Mouse (Mus musculus): ENCODE measurements around the gene Pdzd8. TPM values are rescaled to one million over a fixed set of nuclear protein-coding genes. Genes with fewer than 3 reads are reported as not detected.

Pdzd8 gene
- polyA plus RNA-seq, 1 experiment: 14.9 TPM

DNA sequence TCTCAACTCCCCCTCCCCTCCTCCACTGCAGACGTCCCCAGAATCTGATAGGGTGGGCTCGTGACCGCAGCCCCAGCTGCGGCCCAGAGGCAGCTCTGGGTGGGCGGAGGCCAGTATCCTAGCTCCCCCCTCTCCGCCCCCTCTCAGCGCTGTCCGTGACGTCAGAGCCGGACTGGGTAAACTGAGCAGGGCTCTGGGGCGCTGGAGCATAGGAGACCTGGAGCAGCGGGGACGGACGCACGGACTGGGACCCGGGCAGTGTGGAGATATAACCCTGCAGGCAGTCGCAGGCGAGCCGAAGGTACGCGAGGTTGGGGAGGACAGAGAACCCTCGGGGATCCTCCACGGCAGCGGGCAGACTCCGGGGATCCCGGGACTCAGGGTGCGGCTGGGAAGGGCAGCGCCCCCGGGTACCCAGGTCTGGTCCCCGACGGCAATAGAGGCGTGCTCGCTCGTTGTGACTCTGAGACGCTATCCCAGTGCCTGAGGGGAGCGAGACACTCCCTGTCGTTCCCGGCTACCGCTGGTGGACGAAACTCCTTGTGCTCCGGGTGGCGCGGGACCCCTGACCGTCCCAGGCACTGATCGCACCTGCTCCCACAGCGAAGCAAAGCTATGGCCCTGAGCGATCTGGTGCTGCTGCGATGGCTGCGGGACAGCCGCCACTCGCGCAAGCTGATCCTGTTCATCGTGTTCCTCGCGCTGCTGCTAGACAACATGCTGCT lies 84.7 kb downstream of the Pdzd8 start, which contains the start of gene Slc18a2:
Gene Slc18a2, plus strand, starts transcription at position 179 of the 725 bp plus-strand sequence.
- 2% methylated on average over 55 of the region's 55 CpGs for WGBS

DNA sequence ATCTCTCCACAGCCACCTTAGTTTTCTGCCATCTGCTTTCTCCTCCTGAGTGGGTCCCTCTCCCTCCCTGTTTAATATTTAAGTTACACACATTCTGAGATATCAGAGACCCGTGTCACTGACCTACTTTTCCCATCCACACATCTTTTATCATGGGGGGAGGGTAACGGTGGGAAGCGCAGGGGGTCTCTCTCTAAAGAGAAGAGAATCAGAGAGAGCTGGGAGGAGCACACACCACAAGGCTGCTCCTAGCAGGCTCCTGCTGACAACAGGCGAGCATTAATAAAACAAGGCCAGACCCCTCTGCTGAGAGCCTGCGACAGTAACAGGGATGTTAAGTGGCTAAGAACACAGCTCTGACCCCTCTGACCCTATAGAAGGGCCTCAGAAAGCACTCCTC lies 85.9 kb downstream of the Pdzd8 start:
- Histone ChIP-seq H3K4me1 (replicated peaks; ENCODE audit: control insufficient read depth, insufficient read depth, low read length) (peaks cover 15% of the 10 kb centered on the region), H3K36me3 (ENCODE audit: control insufficient read depth, insufficient read depth, low read length) (no peaks in the 10 kb centered on the region), H3K27ac (ENCODE audit: control insufficient read depth, insufficient read depth, low read length) (no peak overlapping the region), H3K4me3 (ENCODE audit: control insufficient read depth, insufficient read depth, low read length) (no peak overlapping the region), H3K27me3 (ENCODE audit: control insufficient read depth, insufficient read depth, low read length) (no peaks in the 10 kb centered on the region; the same call in 1 of the 2 replicates)
- WGBS: 93% methylated on average over 5 of the region's 5 CpGs
- TF ChIP-seq POLR2A (IDR thresholded peaks at IDR 0.05; ENCODE audit: control insufficient read depth, extremely low read depth, insufficient read depth, low read length, poor library complexity) (no peak), CTCF (IDR thresholded peaks at IDR 0.05; ENCODE audit: borderline replicate concordance, control insufficient read depth, extremely low read depth, insufficient read depth, low read length, poor library complexity) (no peak)
- DNase-seq: no peak

More for the DNA sequence above, 84.7 kb downstream of the Pdzd8 start, which contains the start of gene Slc18a2:
- TF ChIP-seq CTCF (IDR thresholded peaks at IDR 0.05; ENCODE audit: borderline replicate concordance, control insufficient read depth, extremely low read depth, insufficient read depth, low read length, poor library complexity) (no peak), POLR2A (IDR thresholded peaks at IDR 0.05; ENCODE audit: control insufficient read depth, extremely low read depth, insufficient read depth, low read length, poor library complexity) (no peak)
- H3K4me1 ChIP-seq (replicated peaks; ENCODE audit: control insufficient read depth, insufficient read depth, low read length): peaks cover 15% of the 10 kb centered on the region
- H3K36me3 ChIP-seq (ENCODE audit: control insufficient read depth, insufficient read depth, low read length): no peaks in the 10 kb centered on the region
- peak; percentile 60 for DNase-seq
- peak within 1 kb of the TSS; percentile 29 for H3K4me3 ChIP-seq (ENCODE audit: control insufficient read depth, insufficient read depth, low read length)
- H3K27me3 ChIP-seq (ENCODE audit: control insufficient read depth, insufficient read depth, low read length): no peaks in the 10 kb centered on the region; the same call in 1 of the 2 replicates
- no peak within 1 kb of the TSS for H3K27ac ChIP-seq (ENCODE audit: control insufficient read depth, insufficient read depth, low read length)

DNA sequence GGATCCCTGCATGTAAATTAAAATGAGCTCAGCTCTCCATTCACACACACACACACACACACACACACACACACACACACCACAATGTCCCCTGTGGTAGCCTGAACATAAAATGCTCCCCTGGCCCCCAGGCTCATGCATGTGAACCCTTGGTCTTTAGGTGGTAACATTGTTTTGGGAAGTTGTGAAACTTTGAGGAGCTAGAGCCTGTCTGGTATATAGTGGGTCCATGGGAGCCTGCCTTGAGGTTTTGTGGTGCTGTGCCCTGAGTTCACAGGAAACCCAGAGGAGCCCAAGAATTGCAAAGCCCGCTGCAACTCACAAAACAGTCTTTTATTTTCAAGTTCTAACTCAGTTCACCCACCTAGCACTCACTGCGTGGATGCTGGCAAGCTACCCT lies 92.9 kb downstream of the Pdzd8 start:
- TF ChIP-seq POLR2A (IDR thresholded peaks at IDR 0.05; ENCODE audit: control insufficient read depth, extremely low read depth, insufficient read depth, low read length, poor library complexity): no peak
- TF ChIP-seq CTCF (IDR thresholded peaks at IDR 0.05; ENCODE audit: borderline replicate concordance, control insufficient read depth, extremely low read depth, insufficient read depth, low read length, poor library complexity): no peak
- no peaks in the 10 kb centered on the region for H3K36me3 ChIP-seq (ENCODE audit: control insufficient read depth, insufficient read depth, low read length)
- H3K4me1 ChIP-seq (replicated peaks; ENCODE audit: control insufficient read depth, insufficient read depth, low read length): peaks cover 15% of the 10 kb centered on the region
- 0 out of 2 replicates have a peak, but pooled peaks cover 3% of the 10 kb centered on the region for H3K27me3 ChIP-seq (ENCODE audit: control insufficient read depth, insufficient read depth, low read length)
- DNase-seq: no peak
- WGBS: 11% methylated on average over 2 of the region's 2 CpGs
- H3K27ac ChIP-seq (ENCODE audit: control insufficient read depth, insufficient read depth, low read length): no peak overlapping the region
- no peak overlapping the region for H3K4me3 ChIP-seq (ENCODE audit: control insufficient read depth, insufficient read depth, low read length)

DNA sequence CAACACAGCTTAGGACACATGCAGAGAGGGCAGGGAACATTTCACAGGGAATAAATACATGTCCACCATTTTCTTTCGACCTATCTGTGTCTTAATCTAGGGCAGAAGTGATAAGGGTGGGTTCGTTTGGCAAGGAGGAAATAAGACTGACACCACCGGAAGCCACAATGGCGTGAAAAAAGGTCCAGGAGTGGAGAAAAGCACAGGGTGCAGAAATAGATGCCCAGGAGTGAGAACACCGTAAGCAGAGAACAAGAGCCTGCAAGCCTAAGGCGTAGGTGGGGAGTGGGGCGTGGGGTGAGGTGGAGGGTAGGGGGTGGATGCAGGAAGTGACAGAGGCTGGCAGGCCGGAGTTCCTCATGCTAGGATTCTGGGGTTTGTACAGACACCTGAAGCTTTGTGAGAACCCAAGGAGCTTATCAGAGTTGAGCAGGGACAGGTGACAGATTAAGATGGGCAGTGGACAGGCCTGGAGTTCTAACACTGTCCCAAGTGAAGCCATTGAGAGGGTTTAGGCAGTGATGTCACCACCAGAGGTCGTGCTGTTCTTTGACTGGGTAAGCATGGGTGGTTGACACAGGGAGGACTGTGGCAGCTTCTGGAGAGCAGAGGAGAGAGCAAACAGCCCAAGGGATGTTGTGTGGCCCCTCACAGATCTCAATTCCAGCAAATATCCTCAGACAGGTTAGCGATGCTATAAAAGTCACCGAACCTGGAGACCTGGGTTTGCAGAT lies 96.9 kb downstream of the Pdzd8 start:
- H3K27ac ChIP-seq (ENCODE audit: control insufficient read depth, insufficient read depth, low read length): peak overlapping the region; percentile 56
- H3K27me3 ChIP-seq (ENCODE audit: control insufficient read depth, insufficient read depth, low read length): 0 out of 2 replicates have a peak, but pooled peaks cover 3% of the 10 kb centered on the region
- WGBS: 27% methylated on average over 11 of the region's 11 CpGs
- H3K4me3 ChIP-seq (ENCODE audit: control insufficient read depth, insufficient read depth, low read length): no peak overlapping the region
- TF ChIP-seq POLR2A (IDR thresholded peaks at IDR 0.05; ENCODE audit: control insufficient read depth, extremely low read depth, insufficient read depth, low read length, poor library complexity) (no peak), CTCF (IDR thresholded peaks at IDR 0.05; ENCODE audit: borderline replicate concordance, control insufficient read depth, extremely low read depth, insufficient read depth, low read length, poor library complexity) (no peak)
- peaks cover 15% of the 10 kb centered on the region for H3K4me1 ChIP-seq (replicated peaks; ENCODE audit: control insufficient read depth, insufficient read depth, low read length)
- no peaks in the 10 kb centered on the region for H3K36me3 ChIP-seq (ENCODE audit: control insufficient read depth, insufficient read depth, low read length)
- DNase-seq: peak; percentile 34

DNA sequence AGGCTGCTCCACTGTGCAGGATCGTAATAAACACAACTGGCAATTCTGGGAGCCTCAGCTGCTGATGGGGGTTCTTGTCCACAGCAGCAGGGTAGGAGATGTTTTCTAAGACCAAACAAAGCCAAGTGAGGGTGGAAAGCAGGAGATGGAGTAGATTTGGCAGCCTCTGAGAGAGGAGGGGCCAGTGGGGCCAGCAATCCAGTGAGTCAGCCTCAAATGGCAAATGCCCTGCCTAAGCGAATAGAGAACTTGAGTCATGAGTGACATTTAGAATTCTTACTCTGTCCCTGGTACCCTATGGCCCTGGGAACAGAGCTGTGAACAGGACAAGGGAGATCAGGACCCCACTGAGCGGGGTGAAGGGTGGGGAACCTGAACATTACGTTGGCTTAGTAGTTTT lies 97.4 kb downstream of the Pdzd8 start:
- no peaks in the 10 kb centered on the region for H3K36me3 ChIP-seq (ENCODE audit: control insufficient read depth, insufficient read depth, low read length)
- DNase-seq: no peak
- H3K27ac ChIP-seq (ENCODE audit: control insufficient read depth, insufficient read depth, low read length): peak overlapping the region; percentile 56
- 71% methylated on average over 4 of the region's 4 CpGs for WGBS
- no peak overlapping the region for H3K4me3 ChIP-seq (ENCODE audit: control insufficient read depth, insufficient read depth, low read length)
- TF ChIP-seq CTCF (IDR thresholded peaks at IDR 0.05; ENCODE audit: borderline replicate concordance, control insufficient read depth, extremely low read depth, insufficient read depth, low read length, poor library complexity): no peak
- TF ChIP-seq POLR2A (IDR thresholded peaks at IDR 0.05; ENCODE audit: control insufficient read depth, extremely low read depth, insufficient read depth, low read length, poor library complexity): no peak
- 0 out of 2 replicates have a peak, but pooled peaks cover 3% of the 10 kb centered on the region for H3K27me3 ChIP-seq (ENCODE audit: control insufficient read depth, insufficient read depth, low read length)
- peaks cover 15% of the 10 kb centered on the region for H3K4me1 ChIP-seq (replicated peaks; ENCODE audit: control insufficient read depth, insufficient read depth, low read length)

Other genes starting within 250 kb of the Pdzd8 start
- gene Vax1, start 175.7 kb downstream of the Pdzd8 start, polyA plus RNA-seq (2012; rRNA removed): not detected in 2 replicates
- not detected in 2 replicates for gene Kcnk18, start 126.6 kb downstream of the Pdzd8 start, polyA plus RNA-seq (2012; rRNA removed)
- 0.93 and 1.0 TPM in 2 replicates for gene Slc18a2, start 84.9 kb downstream of the Pdzd8 start, polyA plus RNA-seq (2012; rRNA removed)
- 3,486 and 3,839 TPM in 2 replicates for gene Rps12-ps3, start 23.5 kb downstream of the Pdzd8 start, polyA plus RNA-seq (2012; rRNA removed)
- gene Emx2, start 112.6 kb upstream of the Pdzd8 start, polyA plus RNA-seq (2012; rRNA removed): 0.04 TPM in 1 of 2 replicates, not detected in the other

Data from thymus, adult 2 months (tissue).